Mouse (Mus musculus) adrenal gland, adult (tissue): ENCODE data around the gene Zzz3.
"Not testable (repeated sequence)": the region's sequence is repeated elsewhere in the genome, so short reads cannot be mapped to it uniquely, and the experiment has no call there.

Source experiments
- DNase-seq, 2 experiments: peaks; one replicate each; pipeline ENCODE4 v3.0.0; 2022 to 2023; ENCODE audit warnings: low spot score in 1 of 2; ENCODE audit not compliant: inconsistent age in 2 of 2

Gene Zzz3

GRCm38 (mm10) chr3:152400875-152401274, 5.6 kb downstream of the Zzz3 start:
- no peak for DNase-seq

GRCm38 (mm10) chr3:152401964-152402670, 6.8 kb downstream of the Zzz3 start:
- peak; percentile 48 to 85 for DNase-seq

- DNase-seq, result no peak
Observed at GRCm38 (mm10) chr3:152402671-152403066, 7.4 kb downstream of the Zzz3 start.

GRCm38 (mm10) chr3:152403827-152404226, 8.6 kb downstream of the Zzz3 start:
- DNase-seq, result no peak

- DNase-seq, result no peak
Observed at GRCm38 (mm10) chr3:152405420-152405819, 10.1 kb downstream of the Zzz3 start.

GRCm38 (mm10) chr3:152405978-152406640, 10.8 kb downstream of the Zzz3 start:
- no peak for DNase-seq

- DNase-seq, result no peak
Observed at GRCm38 (mm10) chr3:152410980-152411551, 15.8 kb downstream of the Zzz3 start.

- DNase-seq, result no peak
Observed at GRCm38 (mm10) chr3:152412362-152412761, 17.1 kb downstream of the Zzz3 start.

- DNase-seq, result no peak
Observed at GRCm38 (mm10) chr3:152428925-152429324, 33.7 kb downstream of the Zzz3 start.

- DNase-seq, result no peak
Observed at GRCm38 (mm10) chr3:152432677-152433076, 37.4 kb downstream of the Zzz3 start.

- no peak for DNase-seq
Observed at GRCm38 (mm10) chr3:152435590-152435989, 40.3 kb downstream of the Zzz3 start.

GRCm38 (mm10) chr3:152438068-152438467, 42.8 kb downstream of the Zzz3 start:
- peak in 1 of 2 experiments; percentile 14 for DNase-seq

GRCm38 (mm10) chr3:152442795-152443194, 47.5 kb downstream of the Zzz3 start:
- no peak for DNase-seq

- DNase-seq, result no peak
Observed at GRCm38 (mm10) chr3:152444114-152444513, 48.8 kb downstream of the Zzz3 start.

GRCm38 (mm10) chr3:152446966-152447365, 51.7 kb downstream of the Zzz3 start:
- DNase-seq, result no peak

GRCm38 (mm10) chr3:152453163-152453562, 57.9 kb downstream of the Zzz3 start:
- no peak for DNase-seq

GRCm38 (mm10) chr3:152457308-152458035, 62.2 kb downstream of the Zzz3 start:
- no peak for DNase-seq

- DNase-seq, result not testable (repeated sequence)
Observed at GRCm38 (mm10) chr3:152458875-152459274, 63.6 kb downstream of the Zzz3 start.

GRCm38 (mm10) chr3:152460802-152461201, 65.5 kb downstream of the Zzz3 start:
- no peak for DNase-seq

GRCm38 (mm10) chr3:152462038-152462547, 66.8 kb downstream of the Zzz3 start:
- no peak for DNase-seq

GRCm38 (mm10) chr3:152462900-152463299, 67.6 kb downstream of the Zzz3 start:
- DNase-seq, result no peak
